Mouse (Mus musculus): Measurements from ENCODE around the gene Fbxo39. TPM values are rescaled to one million over a fixed set of nuclear protein-coding genes. Genes with fewer than 3 reads are reported as not detected.

Fbxo39 gene
- polyA plus RNA-seq, 1 experiment from 2014 or later = not detected

GRCm38 (mm10) chr11:72367934-72368674 lies 53.9 kb downstream of the Fbxo39 start:
- Histone ChIP-seq H3K27ac (replicated peaks) (no peak overlapping the region), H3K9me3 (no peaks in the 10 kb centered on the region), H3K4me1 (peaks cover 26% of the 10 kb centered on the region), H3K4me2 (no peak overlapping the region), H3K36me3 (no peaks in the 10 kb centered on the region), H3K9ac (no peak overlapping the region), H3K27me3 (replicated peaks) (no peaks in the 10 kb centered on the region), H3K4me3 (no peak overlapping the region)
- WGBS = 64% methylated on average over 11 of the region's 11 CpGs
- ATAC-seq (ENCODE audit: extremely low read depth, insufficient number of reproducible peaks, low FRiP score, low TSS enrichment) = no peak

Other genes with a start within 250 kb of the Fbxo39 start
- gene Pitpnm3, start 178.7 kb upstream of the Fbxo39 start, polyA plus RNA-seq (2015; fragmentation: Nextera tagmentation; extraction: Ambion mirVana) = 0.10 and 0.12 TPM in 2 replicates
- 0.16 and 0.17 TPM in 2 replicates for gene Gm43951, start 107.6 kb upstream of the Fbxo39 start, polyA plus RNA-seq (2015; fragmentation: Nextera tagmentation; extraction: Ambion mirVana)
- gene 4933427D14Rik, start 107.0 kb upstream of the Fbxo39 start, polyA plus RNA-seq (2015; fragmentation: Nextera tagmentation; extraction: Ambion mirVana) = 7.7 and 7.8 TPM in 2 replicates
- gene Txndc17, start 106.9 kb upstream of the Fbxo39 start, polyA plus RNA-seq (2015; fragmentation: Nextera tagmentation; extraction: Ambion mirVana) = 137 and 155 TPM in 2 replicates
- 28.3 and 31.7 TPM in 2 replicates for gene Med31, start 98.9 kb upstream of the Fbxo39 start, polyA plus RNA-seq (2015; fragmentation: Nextera tagmentation; extraction: Ambion mirVana)
- gene Slc13a5, start 47.2 kb upstream of the Fbxo39 start, polyA plus RNA-seq (2015; fragmentation: Nextera tagmentation; extraction: Ambion mirVana) = 0.11 and 0.12 TPM in 2 replicates
- 5.7 and 6.8 TPM in 2 replicates for gene Xaf1, start 12.8 kb upstream of the Fbxo39 start, polyA plus RNA-seq (2015; fragmentation: Nextera tagmentation; extraction: Ambion mirVana)
- 0.47 and 0.55 TPM in 2 replicates for gene Tekt1, start 48.0 kb downstream of the Fbxo39 start, polyA plus RNA-seq (2015; fragmentation: Nextera tagmentation; extraction: Ambion mirVana)
- 145 and 160 TPM in 2 replicates for gene Smtnl2, start 97.3 kb downstream of the Fbxo39 start, polyA plus RNA-seq (2015; fragmentation: Nextera tagmentation; extraction: Ambion mirVana)
- gene Ggt6, start 121.1 kb downstream of the Fbxo39 start, polyA plus RNA-seq (2015; fragmentation: Nextera tagmentation; extraction: Ambion mirVana) = not detected in 2 replicates
- 82.3 and 88.2 TPM in 2 replicates for gene Mybbp1a, start 126.9 kb downstream of the Fbxo39 start, polyA plus RNA-seq (2015; fragmentation: Nextera tagmentation; extraction: Ambion mirVana)
- 1.9 and 2.4 TPM in 2 replicates for gene Spns2, start 175.5 kb downstream of the Fbxo39 start, polyA plus RNA-seq (2015; fragmentation: Nextera tagmentation; extraction: Ambion mirVana)
- 0.10 and 0.13 TPM in 2 replicates for gene Spns3, start 236.1 kb downstream of the Fbxo39 start, polyA plus RNA-seq (2015; fragmentation: Nextera tagmentation; extraction: Ambion mirVana)

Measured in heart, embryonic 13.5 days (tissue).